Mouse (Mus musculus) ES-E14 (cell line): Measurements from ENCODE around the gene Cacna2d2.

ENCODE experiments used
- CHD2 ChIP-seq: IDR thresholded peaks from 2 replicates; pipeline ENCODE4 v1.6.1; 2014; ENCODE audit warnings: mild to moderate bottlenecking, low read depth, low read length, inconsistent platforms
- ZC3H11A ChIP-seq: IDR thresholded peaks from 2 replicates; pipeline ENCODE4 v1.6.1; 2012; ENCODE audit warnings: low read depth, mild to moderate bottlenecking, inconsistent platforms, low read length, borderline replicate concordance

GRCm38 (mm10) chr9:107514303-107514955 lies 115.0 kb downstream of the Cacna2d2 start:
- TF ChIP-seq ZC3H11A = peak; percentile 92; the same call in 1 of the 2 replicates
- TF ChIP-seq CHD2 = no peak
